Mouse (Mus musculus) cerebellum, adult (tissue): ENCODE results near the gene Cdc14a.
"Not testable (repeated sequence)": the region's sequence is repeated elsewhere in the genome, so short reads cannot be mapped to it uniquely, and the experiment has no call there.

Source experiments
- ATAC-seq: cut with Nextera tagmentation; 2 replicates; pipeline ENCODE4 v1.9.2; 2017; ENCODE audit warnings: mild to moderate bottlenecking, moderate library complexity, mixed read lengths; ENCODE audit not compliant: insufficient number of reproducible peaks, low FRiP score, low TSS enrichment

The Cdc14a gene

DNA sequence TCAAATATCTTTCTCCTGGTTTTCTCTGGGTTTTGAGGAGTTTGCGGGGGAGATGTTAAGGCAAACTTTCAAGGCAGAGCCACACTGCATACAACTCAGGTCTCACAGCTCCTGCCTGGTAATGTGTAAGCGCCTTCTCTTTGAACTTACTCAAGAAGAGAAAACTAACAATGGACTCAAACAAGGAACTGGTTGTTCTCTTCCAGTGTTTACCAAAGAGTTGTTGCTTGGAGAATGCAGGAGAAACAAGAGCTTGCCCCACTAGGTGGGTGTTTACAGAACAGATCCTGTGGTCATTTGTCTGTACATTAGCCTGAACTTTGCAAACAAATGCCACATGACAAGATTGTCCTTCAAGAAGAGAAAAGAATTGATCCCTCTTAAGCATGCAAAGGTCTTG, 48.4 kb downstream of the Cdc14a start:
- no peak for ATAC-seq

DNA sequence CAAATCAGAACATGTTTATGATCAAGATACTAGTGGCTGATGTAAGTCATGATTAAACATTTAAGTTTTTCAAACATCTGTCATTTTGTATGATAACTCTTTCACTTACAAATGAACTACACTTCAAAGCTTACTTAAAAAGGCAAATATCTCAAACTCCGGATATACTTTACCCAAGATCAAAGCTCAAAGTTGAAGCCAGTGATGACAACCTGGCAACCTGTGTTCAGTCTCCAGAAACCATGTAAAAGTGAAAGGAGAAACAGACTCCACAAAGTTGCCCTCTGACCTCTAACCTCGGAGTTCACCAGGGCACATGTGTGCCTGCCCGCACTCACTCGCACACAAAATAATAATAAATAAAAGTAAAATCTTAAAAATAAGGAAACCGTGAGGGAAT, 49.3 kb downstream of the Cdc14a start:
- ATAC-seq = no peak

DNA sequence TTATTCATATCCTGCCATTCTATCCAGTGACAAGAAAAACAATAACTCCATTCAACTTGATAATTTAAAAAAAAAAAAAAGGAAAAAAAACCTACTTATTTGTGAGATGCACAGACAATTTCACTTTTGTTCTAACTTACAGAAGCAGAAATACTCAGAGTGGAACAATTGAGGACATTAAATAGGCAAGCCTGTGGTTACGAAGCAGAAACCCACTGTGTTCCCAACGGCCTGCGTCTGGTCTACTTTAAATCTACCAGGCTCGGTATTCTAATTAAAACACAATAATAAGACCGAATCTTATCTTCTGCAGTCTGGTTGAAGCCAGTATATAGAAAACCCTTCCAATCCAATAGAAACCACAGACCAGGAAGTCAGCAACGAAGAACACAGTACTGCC, 50.6 kb downstream of the Cdc14a start:
- ATAC-seq = no peak

DNA sequence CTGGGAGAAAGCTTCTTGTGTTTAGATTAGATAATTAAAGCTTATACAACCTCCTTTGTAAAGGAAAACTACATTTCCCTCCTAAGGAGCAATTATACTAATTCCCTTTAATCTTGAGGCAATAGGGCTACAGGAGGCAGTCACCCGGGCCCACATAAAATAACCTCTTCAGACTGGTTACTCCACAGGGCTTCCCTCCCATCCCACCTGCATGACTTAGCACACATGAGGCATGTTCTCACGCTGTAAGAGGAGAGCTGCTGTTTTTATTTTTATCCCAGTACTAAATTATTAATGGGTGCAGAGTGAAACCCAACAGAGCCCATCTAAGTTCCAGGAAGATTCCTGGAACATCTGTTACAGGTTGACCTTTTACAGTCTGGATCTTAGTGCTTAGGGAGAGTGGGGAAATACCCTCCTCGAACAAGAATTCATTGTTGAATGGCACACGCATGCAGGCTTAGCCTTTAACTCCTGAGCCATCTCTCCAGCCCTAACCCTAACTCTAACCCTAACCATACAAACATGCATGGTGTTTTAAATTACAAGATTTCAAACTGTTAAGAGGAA, 54.9 kb downstream of the Cdc14a start:
- no peak for ATAC-seq

DNA sequence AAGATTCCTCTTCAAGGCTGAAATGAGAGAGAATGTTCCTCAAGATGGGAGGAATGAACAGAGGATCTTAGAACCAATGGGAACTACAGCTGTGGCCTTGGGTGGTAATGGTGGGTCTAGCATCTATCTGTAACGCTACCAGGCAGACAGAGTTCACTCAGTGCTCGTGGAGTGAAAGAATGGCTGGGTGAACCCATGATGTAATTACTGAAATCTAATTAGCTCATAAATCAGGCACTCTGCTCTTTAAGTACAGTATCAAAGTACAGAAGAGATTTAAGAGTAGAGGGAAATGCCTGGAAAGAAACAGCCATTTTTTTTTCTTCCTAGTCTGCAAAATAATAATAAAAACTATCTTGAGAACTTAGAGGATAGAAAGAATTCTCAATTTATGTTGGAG, 57.7 kb downstream of the Cdc14a start:
- no peak for ATAC-seq

DNA sequence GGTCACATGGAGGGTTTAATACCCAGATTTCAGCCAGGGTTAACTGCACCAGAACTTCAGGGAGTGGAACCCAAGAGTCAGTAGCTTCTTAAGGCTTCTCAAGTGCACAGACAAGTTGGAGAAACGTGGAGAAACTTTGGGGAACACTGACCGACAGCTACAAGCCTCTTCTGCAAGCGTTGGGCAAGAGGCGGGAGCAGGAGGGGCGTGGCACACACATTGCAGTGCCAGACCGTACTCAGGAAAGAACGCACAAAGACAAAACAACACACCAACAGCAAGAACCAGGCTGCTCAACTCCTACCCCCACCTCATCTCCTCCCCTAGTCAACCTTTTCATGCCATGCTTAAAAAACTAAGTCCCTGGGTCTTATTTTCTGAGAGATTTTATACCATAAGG, 61.9 kb downstream of the Cdc14a start:
- no peak for ATAC-seq

DNA sequence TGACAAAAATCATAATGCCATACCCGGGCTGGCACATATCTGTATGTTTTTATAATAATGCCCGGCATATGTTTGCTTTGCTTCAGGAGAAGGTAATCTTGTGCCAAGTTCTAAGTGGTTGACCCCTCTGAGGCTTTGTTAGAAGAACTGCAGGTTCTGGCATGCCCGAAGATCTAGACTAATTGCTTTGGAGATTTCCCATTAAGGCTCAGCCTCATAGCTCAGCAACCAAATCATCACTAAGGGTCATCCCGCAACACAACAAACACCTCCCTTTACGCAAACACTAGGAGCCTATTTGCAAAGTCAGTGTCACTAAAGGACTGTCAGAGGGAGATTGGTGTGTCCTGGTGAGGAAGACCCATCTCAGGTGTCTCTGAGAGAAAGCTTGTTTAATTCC, 62.7 kb downstream of the Cdc14a start:
- no peak for ATAC-seq

DNA sequence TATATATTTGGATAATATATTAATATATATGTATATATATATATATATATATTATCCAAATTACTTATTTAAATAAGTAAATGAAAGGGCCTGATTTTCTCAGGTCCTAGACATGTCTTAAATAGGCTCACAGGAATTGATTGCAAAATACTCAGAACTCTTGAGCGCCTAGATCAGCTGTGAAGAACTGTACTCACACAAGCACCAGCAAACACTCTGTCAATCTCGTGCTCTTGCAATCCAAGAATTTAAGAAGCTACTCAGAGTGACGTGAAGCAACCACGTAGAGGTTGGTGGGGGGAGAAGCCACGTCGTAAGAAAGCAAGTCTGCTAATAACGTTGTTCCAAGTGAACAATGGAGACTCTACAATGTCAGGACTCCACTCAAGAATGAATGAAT, 66.0 kb downstream of the Cdc14a start:
- no peak for ATAC-seq

DNA sequence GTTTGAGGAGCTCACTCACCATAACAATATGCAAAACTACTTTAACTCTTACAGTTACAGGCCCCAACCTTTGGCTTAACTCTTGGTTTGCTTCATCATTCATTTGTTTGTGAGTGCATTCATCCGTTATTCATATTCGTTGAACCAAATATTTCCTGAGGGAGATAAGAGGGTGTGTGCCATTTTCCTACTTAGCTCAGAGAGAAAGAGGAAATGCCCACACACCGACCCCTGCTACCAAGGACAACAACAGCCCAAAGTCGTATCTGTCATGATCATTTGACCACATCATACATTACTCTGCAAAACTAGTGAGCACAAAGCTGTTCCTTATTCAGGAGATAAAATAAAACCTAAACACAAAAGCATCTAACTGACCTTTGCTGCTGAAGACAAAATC, 66.7 kb downstream of the Cdc14a start:
- no peak for ATAC-seq

DNA sequence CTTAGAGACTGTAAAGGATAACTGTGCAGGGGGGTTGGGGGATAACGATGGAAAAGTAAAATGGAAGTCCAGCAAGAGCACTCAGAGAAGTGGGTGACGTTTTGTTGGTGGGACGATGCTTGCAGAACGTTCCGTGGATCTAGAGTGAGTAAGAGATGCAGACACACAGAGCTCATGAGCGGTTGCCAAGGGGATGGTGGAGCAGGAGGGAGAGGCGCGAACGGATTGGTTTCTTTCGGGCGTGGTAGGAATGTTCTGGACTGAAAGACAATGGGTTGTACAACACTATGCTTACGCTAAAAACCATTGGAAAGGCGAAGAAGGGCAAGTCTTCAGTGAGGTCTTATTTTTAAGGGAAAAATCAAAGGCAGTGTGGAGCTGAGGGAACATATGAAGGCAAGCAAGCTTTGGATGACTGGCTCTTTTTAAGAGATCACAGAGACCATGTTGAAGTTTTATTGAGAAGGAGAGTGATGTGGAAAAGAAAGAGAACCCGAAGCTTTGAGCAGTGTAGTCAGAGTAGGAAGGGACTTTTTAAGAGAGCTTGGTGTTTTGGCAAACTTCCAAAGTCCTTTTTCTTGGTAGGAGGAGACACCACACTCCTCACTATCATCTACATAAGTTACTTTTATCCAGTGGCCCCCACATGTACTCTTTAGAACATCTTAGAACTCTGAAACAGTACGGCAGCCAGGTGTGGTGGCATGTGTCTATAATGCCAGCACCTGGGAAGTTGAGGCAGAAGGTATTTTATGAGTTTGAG, 68.6 kb downstream of the Cdc14a start:
- no peak for ATAC-seq

DNA sequence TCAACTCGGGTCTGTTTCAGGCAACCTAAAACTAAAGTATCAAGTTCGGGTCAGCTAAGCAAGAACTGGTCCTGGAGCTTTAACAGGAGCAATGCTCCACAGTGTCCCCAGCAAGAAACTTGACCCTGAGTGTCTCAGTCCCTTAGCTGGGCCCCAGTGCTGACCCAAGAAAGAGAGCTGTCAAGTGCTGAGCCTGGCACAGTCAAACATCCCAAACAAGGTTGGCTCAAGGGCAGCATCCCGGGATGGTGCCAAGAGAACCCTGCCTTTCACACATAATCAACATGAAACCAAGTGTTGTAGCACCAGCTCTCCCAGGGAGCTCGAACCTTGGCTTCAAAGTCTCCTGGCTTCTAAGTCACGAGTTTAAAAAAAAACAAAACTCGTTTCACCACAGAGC, 71.3 kb downstream of the Cdc14a start:
- no peak for ATAC-seq

DNA sequence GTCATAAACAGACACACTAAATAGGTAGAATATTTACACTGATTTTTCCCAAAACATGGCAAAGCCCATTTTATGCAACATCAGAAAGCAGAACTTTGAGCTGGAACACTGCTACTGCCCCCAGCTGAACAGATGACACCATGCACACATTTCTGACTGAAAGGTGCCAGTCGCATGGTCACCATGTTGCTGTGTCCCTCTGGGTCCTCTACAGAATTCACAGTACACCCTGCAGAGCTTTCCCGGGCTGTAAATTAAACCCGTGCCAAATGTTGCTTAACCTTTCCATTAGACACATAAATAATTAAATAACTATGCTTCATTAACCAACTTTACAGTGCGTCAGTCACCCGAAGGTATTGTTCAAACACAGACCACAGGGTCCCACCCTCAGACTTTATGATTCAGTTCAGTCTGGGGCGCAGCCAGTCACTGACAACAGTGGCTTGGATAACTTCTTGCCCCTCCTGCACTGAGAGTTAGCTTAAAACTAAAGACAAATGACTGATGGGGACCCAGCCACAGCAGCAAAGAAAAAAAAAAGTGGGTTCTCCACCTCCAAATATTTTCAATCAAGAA, 73.4 kb downstream of the Cdc14a start:
- no peak for ATAC-seq

DNA sequence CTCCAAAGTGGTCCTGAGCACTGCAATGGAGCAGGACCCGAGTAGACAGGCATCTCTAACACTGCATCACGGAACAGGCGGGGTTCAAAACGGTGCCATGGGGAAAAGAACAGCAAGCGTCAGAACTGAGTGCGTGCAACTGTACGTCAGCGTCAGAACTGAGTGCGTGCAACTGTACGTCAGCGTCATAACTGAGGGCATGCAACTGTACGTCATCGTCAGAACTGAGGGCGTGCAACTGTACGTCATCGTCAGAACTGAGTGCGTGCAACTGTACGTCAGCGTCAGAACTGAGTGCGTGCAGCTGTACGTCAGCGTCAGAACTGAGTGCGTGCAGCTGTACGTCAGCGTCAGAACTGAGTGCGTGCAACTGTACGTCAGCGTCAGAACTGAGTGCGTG, 76.3 kb downstream of the Cdc14a start:
- not testable (repeated sequence) for ATAC-seq

DNA sequence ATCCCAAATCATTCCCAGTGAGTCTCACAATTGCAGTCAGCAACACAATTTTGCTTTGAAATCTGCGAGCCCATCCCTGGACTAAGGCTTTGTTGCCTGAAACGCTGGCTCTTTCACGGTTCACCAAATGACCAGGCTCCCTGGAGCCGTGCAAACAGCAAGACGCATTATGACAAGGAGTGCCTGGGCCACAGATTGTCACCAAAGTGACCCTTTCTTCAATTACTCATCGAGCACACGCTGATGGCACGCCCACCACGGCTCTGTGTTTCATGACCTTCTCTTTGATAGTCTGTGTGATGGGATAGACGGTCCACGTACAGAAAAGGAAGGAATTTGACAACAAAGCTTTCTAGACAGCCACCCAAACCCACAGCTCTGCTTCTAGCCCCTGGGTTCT, 78.6 kb downstream of the Cdc14a start:
- ATAC-seq = no peak

DNA sequence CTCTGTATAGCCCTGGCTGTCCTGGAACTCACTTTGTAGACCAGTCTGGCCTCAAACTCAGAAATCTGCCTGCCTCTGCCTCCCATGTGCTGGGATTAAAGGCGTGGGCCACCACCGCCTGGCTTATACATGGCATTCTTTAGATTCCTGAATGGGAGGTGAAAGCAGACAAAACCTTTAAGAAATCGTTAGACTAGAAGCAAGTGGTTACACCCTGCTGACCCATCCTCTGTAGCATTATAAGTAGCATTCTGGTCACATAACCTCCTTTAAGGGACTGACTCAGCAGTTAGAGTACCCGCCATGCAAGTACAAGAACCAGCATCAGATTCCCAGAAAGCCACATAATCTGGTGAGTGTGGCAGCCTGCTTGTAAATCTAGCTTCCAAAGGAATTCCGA, 81.6 kb downstream of the Cdc14a start:
- ATAC-seq = no peak

DNA sequence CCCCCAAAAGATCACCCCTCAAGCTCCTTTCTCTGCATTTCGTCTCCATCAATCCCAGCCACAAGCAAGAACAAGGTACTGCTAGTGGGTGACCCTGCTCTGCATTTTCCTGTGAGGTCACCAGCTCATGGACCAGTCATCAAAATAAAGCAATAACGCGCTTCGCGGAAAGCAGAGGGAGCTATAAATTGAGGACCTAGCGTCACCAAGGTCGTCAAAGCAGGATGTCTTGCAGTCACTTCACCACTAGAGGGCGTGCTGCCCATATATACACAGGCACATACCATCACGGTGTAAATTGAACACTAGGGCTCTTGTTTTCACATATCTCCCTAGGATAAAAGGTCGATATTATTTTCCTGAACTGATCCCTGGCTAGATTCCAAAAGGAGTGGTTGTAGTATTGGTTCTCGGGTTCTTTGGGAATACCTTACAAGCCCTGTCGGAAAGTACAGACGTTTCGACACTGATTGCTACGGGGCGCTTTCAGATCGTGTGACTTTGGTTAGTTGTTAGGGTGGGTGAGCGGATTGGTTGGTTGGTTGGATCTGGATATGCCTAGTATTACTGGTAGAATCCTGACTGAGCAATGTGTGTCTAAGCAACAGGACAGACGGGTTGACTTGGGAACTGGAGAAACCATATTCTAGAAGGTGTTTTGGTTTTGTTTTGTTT, 82.7 kb downstream of the Cdc14a start:
- ATAC-seq = 0 out of 2 replicates have a peak, but pooled peaks have one; percentile 32

DNA sequence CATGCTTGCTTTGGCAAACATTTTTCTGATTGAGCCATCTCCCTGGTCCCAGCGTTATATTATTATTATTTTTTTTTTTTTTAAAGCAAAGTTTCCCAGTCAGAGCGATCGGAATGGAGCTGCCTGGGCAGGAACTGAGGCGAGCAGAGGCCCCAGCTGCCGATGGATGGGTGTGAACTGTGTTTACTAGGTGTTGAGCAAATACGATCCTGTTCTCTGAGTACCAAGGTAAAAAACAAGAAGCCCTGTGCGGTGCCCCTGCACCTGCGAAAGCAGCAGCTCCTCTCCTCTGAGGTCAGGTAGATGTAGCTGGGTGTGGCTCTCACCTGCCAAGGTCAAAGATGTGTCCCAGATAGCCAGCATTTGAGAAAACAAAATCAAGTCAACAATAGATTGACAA, 83.6 kb downstream of the Cdc14a start:
- ATAC-seq = no peak

DNA sequence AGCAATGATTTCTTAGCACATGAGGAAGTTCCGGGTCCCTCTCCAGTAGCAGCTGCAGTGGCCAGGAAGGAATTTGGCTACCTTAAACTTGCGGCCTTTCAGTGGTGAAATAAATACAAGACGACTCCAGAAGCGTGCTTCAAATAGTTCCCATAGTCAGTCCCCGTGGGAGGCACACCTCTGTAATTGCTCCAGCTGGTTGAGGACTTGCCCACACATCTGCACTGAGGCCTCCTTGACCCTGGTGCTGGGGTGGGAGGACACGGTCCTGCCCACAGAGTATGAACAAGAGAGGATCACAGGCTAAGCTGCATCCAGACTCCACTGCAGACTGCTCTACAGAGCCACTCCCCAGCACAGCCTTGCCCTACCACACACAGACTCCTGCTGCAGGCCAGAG, 85.2 kb downstream of the Cdc14a start:
- ATAC-seq = no peak

DNA sequence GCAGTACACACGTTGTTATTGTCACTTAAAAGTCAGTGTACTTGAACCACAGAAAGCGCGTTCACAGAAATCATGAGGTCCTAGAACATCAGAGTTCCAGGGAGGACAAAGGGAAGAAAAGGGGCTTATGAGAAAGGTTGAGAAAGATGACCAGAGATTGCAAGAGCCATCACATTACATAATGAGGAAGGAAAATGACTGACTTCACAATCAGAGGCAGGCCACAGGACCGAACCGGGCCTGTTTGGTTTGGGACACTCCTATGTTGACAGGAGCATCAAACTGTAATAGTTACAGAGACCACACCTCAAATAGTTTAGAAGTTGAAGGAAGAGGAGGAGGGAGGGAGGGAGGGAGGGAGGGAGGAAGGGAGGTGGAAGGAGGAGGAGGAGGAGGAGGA, 86.0 kb downstream of the Cdc14a start:
- ATAC-seq = no peak

DNA sequence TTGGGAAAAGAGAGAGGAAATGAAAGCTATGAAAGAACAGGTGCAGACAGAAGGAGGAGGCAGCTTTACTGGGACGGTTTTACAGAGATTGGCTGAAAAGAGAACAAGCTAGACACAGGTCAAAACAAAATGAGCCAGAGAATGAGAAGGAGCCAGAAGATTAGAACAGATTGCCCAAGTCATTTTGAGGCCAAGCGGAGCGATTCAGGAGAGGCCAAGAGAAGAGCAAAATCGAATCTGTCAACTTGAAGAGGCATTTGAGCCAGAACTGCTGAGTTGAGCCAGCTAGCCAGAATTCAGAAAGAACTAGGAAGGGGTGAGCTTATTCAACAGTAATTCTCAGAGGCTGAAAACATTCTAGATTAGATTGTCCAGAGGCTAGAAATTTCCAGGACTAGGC, 88.8 kb downstream of the Cdc14a start:
- no peak for ATAC-seq

DNA sequence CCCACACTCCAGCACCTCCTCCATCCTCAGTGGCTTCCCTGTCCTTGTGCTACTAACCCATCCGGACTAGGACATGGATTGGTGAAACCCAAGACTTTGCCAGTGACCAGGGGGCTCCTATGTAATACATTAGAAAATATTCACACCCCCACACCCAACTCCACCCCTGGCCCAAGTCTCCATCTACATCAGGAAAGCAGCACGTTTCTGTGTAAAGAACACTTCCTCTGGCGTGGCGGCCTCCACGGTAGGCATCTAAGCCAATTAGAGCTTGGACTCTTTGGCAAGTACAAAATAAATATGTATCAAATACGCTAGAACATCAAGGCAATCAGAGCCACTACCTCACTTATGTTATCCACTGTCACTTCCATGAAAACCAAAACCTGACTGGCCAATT, 90.1 kb downstream of the Cdc14a start:
- ATAC-seq = no peak

DNA sequence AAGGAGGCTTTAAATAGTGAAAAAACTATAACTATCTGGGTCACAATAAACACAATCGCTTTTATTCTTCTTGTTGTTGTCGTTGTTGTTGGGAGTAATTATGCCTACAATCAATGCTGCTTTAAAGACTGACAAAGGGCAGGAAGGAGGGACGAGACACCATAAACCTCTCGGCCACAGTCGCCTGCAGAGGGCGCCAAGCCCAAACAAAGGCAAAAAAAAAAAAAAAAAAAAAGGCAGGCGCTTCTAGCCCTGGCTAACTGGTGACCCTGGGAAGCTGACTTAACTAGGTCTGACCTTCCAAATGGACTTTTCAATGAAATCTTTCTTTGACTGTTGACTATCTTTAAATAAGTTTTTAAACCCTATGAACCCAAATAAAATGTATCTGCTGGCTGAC, 90.6 kb downstream of the Cdc14a start:
- no peak for ATAC-seq
